Mouse (Mus musculus) neural tube, embryonic 13.5 days (tissue): ENCODE measurements at regions not wholly inside any gene's neighbourhood (a gene's known extent, or its start where the extent isn't known, plus 50 kb on each side); places are given as distances from the start of the nearest gene placed in this dataset.

Experiments
- ATAC-seq: fragments of 200-750 bp; cut with Nextera tagmentation; 2 replicates; pipeline ENCODE4 v1.8.0; 2017; ENCODE audit warnings: low read depth, mild to moderate bottlenecking, moderate TSS enrichment, moderate library complexity
- H3K27ac ChIP-seq: fragments of 300-500 bp; sonication (generic); replicated peaks from 2 replicates; pipeline ENCODE4 v1.5.1; 2015; ENCODE audit warnings: moderate library complexity, mild to moderate bottlenecking, inconsistent platforms
- H3K27me3 ChIP-seq: fragments of 300-500 bp; sonication (generic); 2 replicates; pipeline ENCODE4 v1.6.1; 2015; ENCODE audit warnings: mild to moderate bottlenecking, inconsistent platforms
- H3K36me3 ChIP-seq: fragments of 300-500 bp; sonication (generic); 2 replicates; pipeline ENCODE4 v1.6.1; 2015; ENCODE audit warnings: mild to moderate bottlenecking, inconsistent platforms
- H3K4me1 ChIP-seq: fragments of 300-500 bp; sonication (generic); replicated peaks from 2 replicates; pipeline ENCODE4 v1.6.1; 2015; ENCODE audit warnings: inconsistent platforms
- H3K4me2 ChIP-seq: fragments of 300-500 bp; sonication (generic); 2 replicates; pipeline ENCODE4 v1.6.1; 2015; ENCODE audit warnings: inconsistent platforms, mild to moderate bottlenecking, moderate library complexity
- H3K4me3 ChIP-seq: fragments of 300-500 bp; sonication (generic); 2 replicates; pipeline ENCODE4 v1.5.1; 2015; ENCODE audit warnings: mild to moderate bottlenecking, inconsistent platforms
- H3K9ac ChIP-seq: fragments of 300-500 bp; sonication (generic); 2 replicates; pipeline ENCODE4 v1.6.1; 2015; ENCODE audit warnings: moderate library complexity, mild to moderate bottlenecking, inconsistent platforms
- H3K9me3 ChIP-seq: fragments of 300-500 bp; sonication (generic); 2 replicates; pipeline ENCODE4 v1.6.1; 2016; ENCODE audit warnings: inconsistent platforms
- WGBS: fragments of 180-500 bp; shearing (Covaris S2); methylation state at CpG from one replicate; pipeline ENCODE4 v1.1.7; 2015; 5-methylcytosine and 5-hydroxymethylcytosine counted together

DNA sequence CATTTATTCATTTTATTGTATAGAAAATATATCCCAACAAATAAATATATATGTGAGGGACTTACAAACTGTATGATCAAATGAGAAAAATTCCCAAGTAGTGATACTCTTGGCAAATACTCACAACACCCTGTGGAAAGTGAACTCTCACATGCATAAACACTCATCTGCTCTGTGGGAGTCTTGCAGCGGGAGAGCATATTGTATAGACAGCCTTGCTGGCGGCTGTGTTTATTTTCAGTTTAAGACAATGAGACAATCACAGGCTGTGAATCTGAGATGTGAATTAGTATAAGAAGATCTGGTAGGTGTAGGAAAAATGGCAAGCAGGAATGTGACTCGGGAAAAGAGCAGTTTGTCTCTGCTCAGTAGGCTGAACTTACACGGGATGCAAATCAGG lies 2841.7 kb downstream of the Poteg start:
- no peaks in the 10 kb centered on the region for H3K36me3 ChIP-seq
- H3K9me3 ChIP-seq: no peaks in the 10 kb centered on the region
- H3K4me2 ChIP-seq: no peak overlapping the region
- H3K27ac ChIP-seq: no peak overlapping the region
- no peak overlapping the region for H3K9ac ChIP-seq
- no peak for ATAC-seq
- no peak overlapping the region for H3K4me3 ChIP-seq
- WGBS: 37% methylated on average over 4 of the region's 4 CpGs
- peaks cover 6% of the 10 kb centered on the region; the same call in 1 of the 2 replicates for H3K4me1 ChIP-seq
- no peaks in the 10 kb centered on the region for H3K27me3 ChIP-seq

DNA sequence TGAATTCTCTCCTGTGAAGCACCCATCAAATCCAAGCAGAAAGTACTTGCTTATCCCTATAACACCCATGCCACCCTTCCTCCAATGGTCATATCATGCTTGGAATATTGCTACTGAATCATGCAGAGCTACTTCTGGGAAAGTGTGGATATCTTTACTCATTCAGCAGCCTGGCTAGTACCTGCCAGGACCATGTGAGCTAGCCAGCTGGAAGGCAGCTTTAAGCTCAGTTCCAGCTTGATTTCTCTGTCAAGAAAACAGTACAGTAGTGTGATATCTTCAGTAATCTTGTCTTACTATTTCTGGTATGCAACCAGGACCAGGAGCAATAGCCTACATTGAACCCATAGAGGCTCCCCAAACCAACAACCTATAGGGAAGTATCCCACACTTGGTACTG lies 2883.7 kb downstream of the Poteg start:
- no peak overlapping the region for H3K4me3 ChIP-seq

DNA sequence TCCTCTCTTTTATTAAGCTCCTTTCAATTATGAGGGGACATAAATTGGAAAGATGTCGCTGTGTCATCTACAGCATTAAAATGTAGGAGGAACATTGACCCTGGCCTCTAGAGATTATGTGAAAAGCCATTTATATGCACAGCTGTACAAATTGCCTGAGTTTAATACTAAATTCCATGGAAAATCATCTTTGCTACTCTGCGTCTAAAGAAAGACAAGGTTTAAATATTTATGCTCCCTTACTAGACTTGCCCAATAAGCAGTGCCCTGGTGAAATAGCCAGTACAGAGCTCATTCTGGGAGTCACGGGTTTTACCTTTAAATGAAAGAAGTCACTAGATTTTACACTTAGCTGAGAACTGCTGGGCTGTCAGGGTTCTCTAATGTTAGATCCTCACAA lies 2885.9 kb downstream of the Poteg start:
- 0 out of 2 replicates have a peak, but pooled peaks cover 6% of the 10 kb centered on the region for H3K4me1 ChIP-seq
- no peak overlapping the region for H3K9ac ChIP-seq
- no peak overlapping the region for H3K4me3 ChIP-seq
- H3K27ac ChIP-seq: no peak overlapping the region
- no peak overlapping the region for H3K4me2 ChIP-seq
- no peaks in the 10 kb centered on the region for H3K9me3 ChIP-seq
- no peak for ATAC-seq
- WGBS: 51% methylated on average over 3 of the region's 3 CpGs
- H3K36me3 ChIP-seq: no peaks in the 10 kb centered on the region
- no peaks in the 10 kb centered on the region for H3K27me3 ChIP-seq

More for the DNA sequence above, 2883.7 kb downstream of the Poteg start:
- ATAC-seq: no peak
- Histone ChIP-seq H3K27me3 (no peaks in the 10 kb centered on the region), H3K27ac (no peak overlapping the region), H3K36me3 (no peaks in the 10 kb centered on the region), H3K4me2 (no peak overlapping the region), H3K9me3 (no peaks in the 10 kb centered on the region), H3K9ac (no peak overlapping the region), H3K4me1 (0 out of 2 replicates have a peak, but pooled peaks cover 6% of the 10 kb centered on the region)

DNA sequence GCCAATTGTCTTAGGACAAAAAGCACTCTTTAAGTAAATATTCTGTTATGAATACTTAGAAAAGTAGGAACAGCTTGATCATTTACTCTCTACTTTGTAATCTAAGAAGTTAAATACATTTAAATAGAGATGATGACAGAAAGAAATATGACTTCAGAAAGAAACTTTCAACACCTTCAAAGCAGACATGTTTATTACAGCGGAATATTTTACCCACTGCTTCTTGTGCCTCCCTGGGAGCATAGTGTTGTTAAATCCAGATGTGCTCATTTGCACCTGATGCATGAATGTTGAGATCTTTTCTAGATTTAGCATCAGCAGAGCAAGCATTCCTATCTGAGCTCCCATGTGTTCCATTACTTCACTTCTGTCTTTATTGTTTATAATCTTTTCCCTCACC lies 2912.0 kb downstream of the Poteg start:
- no peaks in the 10 kb centered on the region for H3K4me1 ChIP-seq
- H3K36me3 ChIP-seq: no peaks in the 10 kb centered on the region
- no peaks in the 10 kb centered on the region for H3K9me3 ChIP-seq
- no peak overlapping the region for H3K4me3 ChIP-seq
- WGBS: 75% methylated on average over 1 of the region's 1 CpGs
- H3K27ac ChIP-seq: no peak overlapping the region
- H3K27me3 ChIP-seq: no peaks in the 10 kb centered on the region
- no peak for ATAC-seq
- H3K9ac ChIP-seq: no peak overlapping the region
- no peak overlapping the region for H3K4me2 ChIP-seq

DNA sequence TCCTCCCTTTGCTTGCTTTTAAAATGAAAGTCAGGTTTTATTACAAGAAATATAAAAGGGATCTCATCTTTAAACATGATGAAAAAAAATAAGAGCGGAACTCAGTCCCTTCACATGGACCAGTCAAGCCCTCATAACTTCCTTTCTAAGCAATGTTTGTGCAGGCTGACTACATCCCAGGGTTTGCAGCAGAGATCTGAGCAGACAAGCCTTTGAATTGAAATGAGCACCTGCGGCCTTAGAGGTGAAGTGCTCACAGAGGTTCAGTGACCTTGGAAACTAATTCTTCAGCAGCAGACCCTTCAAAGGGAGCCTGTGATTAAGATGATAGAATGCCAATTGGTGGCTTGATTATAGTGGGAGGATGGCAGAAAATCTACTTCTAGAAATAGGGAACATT lies 2918.3 kb downstream of the Poteg start:
- Histone ChIP-seq H3K9ac (no peak overlapping the region), H3K27ac (no peak overlapping the region), H3K4me1 (no peaks in the 10 kb centered on the region), H3K36me3 (no peaks in the 10 kb centered on the region), H3K4me3 (no peak overlapping the region), H3K27me3 (no peaks in the 10 kb centered on the region), H3K4me2 (no peak overlapping the region), H3K9me3 (no peaks in the 10 kb centered on the region)
- no peak for ATAC-seq
- WGBS: 83% methylated on average over 2 of the region's 2 CpGs

DNA sequence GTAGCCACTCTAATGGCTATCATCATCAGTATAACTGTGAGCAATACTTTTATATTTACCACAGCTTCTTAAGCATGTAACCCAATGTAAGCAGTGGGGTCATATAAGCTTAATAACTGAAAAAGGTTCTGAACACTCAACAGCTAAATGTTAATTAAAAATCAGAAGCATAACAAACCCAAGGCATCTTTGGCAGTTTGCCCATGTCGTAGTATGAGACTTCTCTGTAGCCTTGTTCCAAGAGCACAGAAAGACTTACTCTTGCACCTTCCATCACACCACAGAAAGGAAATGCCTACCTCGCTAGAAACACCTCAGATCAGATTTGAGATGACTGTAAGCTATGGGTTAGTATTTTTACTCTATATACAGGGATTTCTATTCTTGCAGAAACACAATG lies 2944.5 kb downstream of the Poteg start:
- H3K9me3 ChIP-seq: no peaks in the 10 kb centered on the region
- WGBS: 80% methylated on average over 2 of the region's 2 CpGs
- no peaks in the 10 kb centered on the region for H3K27me3 ChIP-seq
- no peak overlapping the region for H3K4me3 ChIP-seq
- no peak for ATAC-seq
- H3K27ac ChIP-seq: no peak overlapping the region
- no peaks in the 10 kb centered on the region for H3K4me1 ChIP-seq
- no peak overlapping the region for H3K9ac ChIP-seq
- no peaks in the 10 kb centered on the region for H3K36me3 ChIP-seq
- H3K4me2 ChIP-seq: no peak overlapping the region

DNA sequence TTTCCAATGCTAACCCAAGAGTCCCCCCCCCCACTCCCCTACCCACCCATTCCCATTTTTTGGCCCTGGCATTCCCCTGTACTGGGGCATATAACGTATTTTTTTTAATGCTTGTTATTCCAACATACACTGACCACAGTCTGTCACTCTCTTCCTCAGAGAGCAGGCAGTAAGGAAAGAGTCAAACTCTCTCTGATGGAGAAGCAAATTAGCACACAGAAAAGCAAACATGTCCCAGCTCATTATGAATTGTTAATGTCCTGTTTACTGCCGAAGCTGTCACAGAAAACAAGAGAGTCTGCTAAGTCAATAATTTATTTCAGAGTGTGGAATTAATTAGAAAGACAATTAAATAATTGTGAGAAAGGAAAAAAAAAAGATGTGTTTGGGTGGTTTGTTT lies 2989.1 kb upstream of the 5930422O12Rik start:
- Histone ChIP-seq H3K27me3 (no peaks in the 10 kb centered on the region), H3K27ac (no peak overlapping the region), H3K9me3 (no peaks in the 10 kb centered on the region), H3K4me1 (no peaks in the 10 kb centered on the region), H3K4me2 (no peak overlapping the region), H3K9ac (no peak overlapping the region), H3K4me3 (no peak overlapping the region), H3K36me3 (no peaks in the 10 kb centered on the region)
- 52% methylated on average over 2 of the region's 2 CpGs for WGBS
- no peak for ATAC-seq

DNA sequence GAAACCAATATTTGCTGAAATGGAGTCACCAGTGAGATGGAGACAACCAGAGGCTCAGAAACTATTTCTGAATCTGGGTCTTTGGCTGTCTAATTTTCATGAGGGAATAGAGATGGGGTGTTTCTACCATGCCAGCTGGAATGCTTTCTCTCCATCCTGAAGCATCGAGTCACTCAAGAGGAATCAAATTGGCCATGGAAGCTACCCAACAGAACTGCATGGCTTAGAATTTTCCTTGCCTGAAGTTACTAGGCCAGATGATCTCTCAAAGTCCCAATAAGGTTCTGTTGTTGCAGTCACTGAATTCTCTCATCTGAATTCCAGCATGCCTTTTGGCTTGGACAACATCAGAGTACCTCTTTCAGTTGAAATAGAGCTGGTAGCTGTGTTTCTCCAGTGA lies 2986.7 kb upstream of the 5930422O12Rik start:
- no peaks in the 10 kb centered on the region for H3K4me1 ChIP-seq
- no peak overlapping the region for H3K4me3 ChIP-seq
- 100% methylated on average over 1 of the region's 1 CpGs for WGBS
- no peaks in the 10 kb centered on the region for H3K36me3 ChIP-seq
- H3K9me3 ChIP-seq: no peaks in the 10 kb centered on the region
- no peak overlapping the region for H3K9ac ChIP-seq
- H3K27me3 ChIP-seq: no peaks in the 10 kb centered on the region
- ATAC-seq: no peak
- H3K4me2 ChIP-seq: no peak overlapping the region
- H3K27ac ChIP-seq: no peak overlapping the region

DNA sequence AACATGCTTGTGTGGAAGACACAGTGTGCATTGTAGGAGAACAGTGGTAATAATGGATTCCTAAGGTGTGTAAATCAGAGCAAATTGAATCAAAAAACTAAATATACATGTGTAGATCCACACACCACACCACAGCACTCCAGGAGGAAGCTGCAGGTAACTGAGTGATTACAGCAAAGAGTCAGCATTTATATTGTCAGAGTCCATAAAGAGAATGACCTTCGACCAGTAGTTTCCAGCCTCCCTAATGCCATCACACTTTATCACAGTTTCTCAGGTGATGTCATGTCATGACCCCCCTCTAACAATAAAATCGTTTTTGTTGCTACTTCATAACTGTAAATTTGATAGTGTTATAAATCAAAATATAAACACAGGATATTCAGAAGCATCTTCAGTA lies 2984.6 kb upstream of the 5930422O12Rik start:
- no peak overlapping the region for H3K9ac ChIP-seq
- no peaks in the 10 kb centered on the region for H3K9me3 ChIP-seq
- 77% methylated on average over 2 of the region's 2 CpGs for WGBS
- H3K4me3 ChIP-seq: no peak overlapping the region
- no peaks in the 10 kb centered on the region for H3K27me3 ChIP-seq
- ATAC-seq: no peak
- no peak overlapping the region for H3K4me2 ChIP-seq
- no peak overlapping the region for H3K27ac ChIP-seq
- H3K36me3 ChIP-seq: no peaks in the 10 kb centered on the region
- no peaks in the 10 kb centered on the region for H3K4me1 ChIP-seq

DNA sequence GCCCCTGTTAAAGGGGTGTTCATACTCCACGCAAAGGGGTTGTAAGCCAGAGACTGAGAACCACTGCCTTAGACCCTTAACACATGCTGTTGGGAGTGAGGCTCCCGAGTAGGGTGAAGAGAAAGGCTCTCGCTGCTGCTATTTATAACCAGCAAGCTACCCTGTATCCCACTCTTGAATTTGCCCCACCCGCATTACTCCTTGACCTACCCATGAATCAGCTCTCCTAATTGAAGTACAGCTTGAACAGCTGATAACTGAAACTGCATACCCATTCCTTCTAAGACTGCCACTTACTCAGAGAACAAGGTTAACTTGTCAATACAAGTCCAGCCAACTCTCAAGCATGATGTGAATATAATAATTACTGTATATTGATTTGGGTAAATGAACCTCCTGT lies 2984.2 kb upstream of the 5930422O12Rik start:
- 83% methylated on average over 4 of the region's 4 CpGs for WGBS
- H3K4me2 ChIP-seq: no peak overlapping the region
- H3K9me3 ChIP-seq: no peaks in the 10 kb centered on the region
- H3K4me1 ChIP-seq: no peaks in the 10 kb centered on the region
- no peak overlapping the region for H3K9ac ChIP-seq
- no peaks in the 10 kb centered on the region for H3K36me3 ChIP-seq
- no peak overlapping the region for H3K27ac ChIP-seq
- ATAC-seq: no peak
- H3K27me3 ChIP-seq: no peaks in the 10 kb centered on the region
- H3K4me3 ChIP-seq: no peak overlapping the region

DNA sequence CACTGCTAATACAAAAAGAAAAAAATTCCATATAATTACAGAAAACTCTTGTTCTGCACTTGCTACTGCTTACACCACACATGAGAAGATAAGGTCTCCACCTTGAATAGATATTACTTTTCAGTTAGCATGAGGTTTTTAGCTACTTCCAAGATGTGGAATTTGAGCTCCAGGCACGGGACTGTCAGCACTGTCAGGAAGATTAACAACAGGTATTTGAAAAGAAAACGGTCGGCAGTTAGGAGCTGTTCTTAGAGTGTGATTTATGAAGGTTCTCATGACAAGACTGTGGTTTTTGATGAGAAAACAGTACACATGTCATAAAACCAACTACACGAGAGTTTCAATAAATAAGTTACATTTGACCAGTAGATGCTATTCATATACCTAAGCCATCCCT lies 2970.4 kb upstream of the 5930422O12Rik start:
- H3K4me2 ChIP-seq: no peak overlapping the region
- no peaks in the 10 kb centered on the region for H3K4me1 ChIP-seq
- no peak overlapping the region for H3K27ac ChIP-seq
- 30% methylated on average over 4 of the region's 4 CpGs for WGBS
- H3K27me3 ChIP-seq: no peaks in the 10 kb centered on the region
- no peaks in the 10 kb centered on the region for H3K36me3 ChIP-seq
- no peak overlapping the region for H3K9ac ChIP-seq
- no peaks in the 10 kb centered on the region for H3K9me3 ChIP-seq
- no peak for ATAC-seq
- no peak overlapping the region for H3K4me3 ChIP-seq

DNA sequence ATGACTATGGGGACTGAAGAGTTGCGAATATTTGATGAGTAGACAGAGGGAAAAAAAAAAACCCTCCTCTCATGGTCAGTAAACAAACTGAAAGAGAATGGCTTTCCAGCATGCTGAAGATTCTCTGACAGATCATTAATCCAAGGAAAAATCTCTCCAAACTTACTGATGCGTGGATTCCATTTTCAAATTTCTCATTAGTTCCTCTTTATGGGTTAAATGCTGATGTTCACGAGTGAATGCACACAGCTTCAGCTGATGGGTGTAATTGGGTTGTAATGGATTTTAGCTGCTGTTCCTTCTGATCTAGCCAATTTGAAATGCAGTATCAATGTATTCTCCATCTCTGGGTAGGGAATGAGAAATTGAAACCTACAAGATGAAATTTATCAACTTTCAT lies 2945.6 kb upstream of the 5930422O12Rik start:
- Histone ChIP-seq H3K4me3 (no peak overlapping the region), H3K4me2 (no peak overlapping the region), H3K27ac (0 out of 2 replicates have a peak overlapping the region, but pooled peaks have one; percentile 23), H3K4me1 (no peaks in the 10 kb centered on the region), H3K27me3 (no peaks in the 10 kb centered on the region), H3K9me3 (peaks cover 7% of the 10 kb centered on the region; the same call in 1 of the 2 replicates), H3K9ac (no peak overlapping the region), H3K36me3 (no peaks in the 10 kb centered on the region)
- no peak for ATAC-seq
- 64% methylated on average over 3 of the region's 3 CpGs for WGBS

DNA sequence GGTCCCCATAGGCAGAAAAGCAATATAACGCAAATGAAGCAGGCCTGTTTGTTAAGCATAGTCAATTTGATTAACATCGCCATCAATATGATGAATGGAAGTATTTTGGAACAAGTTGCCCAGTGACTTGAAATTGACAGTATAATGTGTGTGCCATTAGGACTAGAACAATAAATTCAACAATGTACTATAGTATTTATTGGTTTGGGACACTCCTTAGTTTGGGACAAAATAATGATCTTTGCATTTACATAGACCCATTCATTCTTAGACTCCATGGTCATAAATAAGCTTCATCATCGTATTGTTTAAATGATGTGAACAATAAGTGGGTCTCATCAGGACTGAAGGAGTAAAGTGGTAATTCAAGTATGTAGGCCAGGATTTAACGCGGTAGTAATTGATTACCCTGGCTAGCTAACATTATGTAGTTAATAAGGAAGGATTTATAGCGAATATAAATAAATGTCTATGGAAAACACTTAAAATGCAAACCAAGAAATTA lies 2933.6 kb upstream of the 5930422O12Rik start:
- Histone ChIP-seq H3K36me3 (no peaks in the 10 kb centered on the region), H3K4me1 (no peaks in the 10 kb centered on the region), H3K27ac (no peak overlapping the region), H3K9me3 (no peaks in the 10 kb centered on the region), H3K4me2 (no peak overlapping the region), H3K4me3 (no peak overlapping the region), H3K27me3 (no peaks in the 10 kb centered on the region), H3K9ac (no peak overlapping the region)
- WGBS: 43% methylated on average over 6 of the region's 6 CpGs
- ATAC-seq: peak; percentile 72
